Mouse (Mus musculus) thymus, postnatal 0 days (tissue): ENCODE measurements around the gene Car10. TPM values are rescaled to one million over a fixed set of nuclear protein-coding genes. Genes with fewer than 3 reads are reported as not detected.
A peak's percentile ranks its signal among the peaks of the same experiment; 100 is the strongest.

Source experiments
- DNase-seq: peaks from one replicate; pipeline ENCODE4 v3.0.0-alpha.2; 2015; ENCODE audit warnings: low spot score
- polyA plus RNA-seq: library from polyadenylated mRNA; unstranded; fragments of >200 nt; fragmentation: Nextera tagmentation; extraction: Ambion mirVana; gene quantifications from 2 replicates; pipeline ENCODE4 v1.2.1, GENCODE M21; 2015

Gene Car10
- polyA plus RNA-seq, 1 experiment from 2014 or later, result not detected

- DNase-seq, result no peak
Measured at GRCm38 (mm10) chr11:93487913-93488604, 390.2 kb downstream of the Car10 start.

GRCm38 (mm10) chr11:93490211-93490820, 392.5 kb downstream of the Car10 start:
- DNase-seq, result no peak

- no peak for DNase-seq
Measured at GRCm38 (mm10) chr11:93497896-93498295, 400.1 kb downstream of the Car10 start.

- no peak for DNase-seq
Measured at GRCm38 (mm10) chr11:93500442-93500841, 402.6 kb downstream of the Car10 start.

- no peak for DNase-seq
Measured at GRCm38 (mm10) chr11:93501671-93502070, 403.8 kb downstream of the Car10 start.

GRCm38 (mm10) chr11:93502864-93503263, 405.0 kb downstream of the Car10 start:
- DNase-seq, result no peak

GRCm38 (mm10) chr11:93503469-93503868, 405.6 kb downstream of the Car10 start:
- DNase-seq, result peak; percentile 18

GRCm38 (mm10) chr11:93509527-93510235, 411.9 kb downstream of the Car10 start:
- DNase-seq, result no peak

- DNase-seq, result no peak
Measured at GRCm38 (mm10) chr11:93512843-93513242, 415.0 kb downstream of the Car10 start.

- DNase-seq, result no peak
Measured at GRCm38 (mm10) chr11:93514396-93514795, 416.6 kb downstream of the Car10 start.

GRCm38 (mm10) chr11:93515566-93515965, 417.7 kb downstream of the Car10 start:
- no peak for DNase-seq

GRCm38 (mm10) chr11:93516216-93516615, 418.4 kb downstream of the Car10 start:
- no peak for DNase-seq

GRCm38 (mm10) chr11:93516946-93517345, 419.1 kb downstream of the Car10 start:
- no peak for DNase-seq

- no peak for DNase-seq
Measured at GRCm38 (mm10) chr11:93522501-93522900, 424.7 kb downstream of the Car10 start.

- no peak for DNase-seq
Measured at GRCm38 (mm10) chr11:93525921-93526320, 428.1 kb downstream of the Car10 start.

- no peak for DNase-seq
Measured at GRCm38 (mm10) chr11:93531029-93531680, 433.3 kb downstream of the Car10 start.

- DNase-seq, result no peak
Measured at GRCm38 (mm10) chr11:93536244-93536643, 438.4 kb downstream of the Car10 start.

- no peak for DNase-seq
Measured at GRCm38 (mm10) chr11:93548904-93549303, 451.1 kb downstream of the Car10 start.

- DNase-seq, result peak; percentile 15
Measured at GRCm38 (mm10) chr11:93550908-93551307, 453.1 kb downstream of the Car10 start.

- no peak for DNase-seq
Measured at GRCm38 (mm10) chr11:93559118-93559517, 461.3 kb downstream of the Car10 start.

GRCm38 (mm10) chr11:93560570-93560969, 462.7 kb downstream of the Car10 start:
- DNase-seq, result no peak

- no peak for DNase-seq
Measured at GRCm38 (mm10) chr11:93562330-93562865, 464.6 kb downstream of the Car10 start.
